Mouse (Mus musculus) cortical plate, adult 2 months (tissue): ENCODE results near the gene Abcg1.

Experiments used
- CTCF ChIP-seq: fragments of 200-500 bp; IDR thresholded peaks from 2 replicates; pipeline ENCODE4 v1.5.1; 2011; ENCODE audit warnings: mild to moderate bottlenecking, control low read depth, low read length; ENCODE audit not compliant: insufficient read depth; ENCODE audit errors: extremely low read depth
- POLR2A ChIP-seq: fragments of 200-500 bp; IDR thresholded peaks from 2 replicates; pipeline ENCODE4 v1.6.1; 2011; ENCODE audit warnings: mild to moderate bottlenecking, low read length, control low read depth; ENCODE audit not compliant: insufficient read depth; ENCODE audit errors: extremely low read depth

DNA sequence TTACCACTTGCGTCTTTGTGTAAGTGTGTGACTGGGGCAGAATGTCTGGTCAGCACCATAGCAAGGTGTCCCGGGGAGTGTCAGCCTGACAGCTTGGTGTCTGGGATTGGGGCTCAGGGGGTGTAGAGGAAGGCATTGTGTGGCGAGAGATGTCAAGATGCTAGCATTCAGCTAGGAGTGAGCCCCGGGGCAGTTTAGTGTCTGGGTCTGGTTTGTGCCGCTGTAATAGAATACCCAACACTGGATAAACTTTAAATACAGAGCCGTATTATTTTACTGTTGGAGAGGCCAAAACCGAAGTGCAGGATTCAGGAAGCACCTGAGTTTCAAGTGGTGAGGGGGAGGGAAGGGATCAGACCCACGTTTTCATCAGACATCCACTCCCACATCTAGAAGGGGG, 20.1 kb upstream of the Abcg1 start:
- TF ChIP-seq POLR2A = no peak
- TF ChIP-seq CTCF = no peak
